Mouse (Mus musculus): Measurements from ENCODE around the gene Dpp4. TPM values are rescaled to one million over a fixed set of nuclear protein-coding genes. Genes with fewer than 3 reads are reported as not detected.

Gene Dpp4
- total RNA-seq (2023) = 50.7 TPM

DNA sequence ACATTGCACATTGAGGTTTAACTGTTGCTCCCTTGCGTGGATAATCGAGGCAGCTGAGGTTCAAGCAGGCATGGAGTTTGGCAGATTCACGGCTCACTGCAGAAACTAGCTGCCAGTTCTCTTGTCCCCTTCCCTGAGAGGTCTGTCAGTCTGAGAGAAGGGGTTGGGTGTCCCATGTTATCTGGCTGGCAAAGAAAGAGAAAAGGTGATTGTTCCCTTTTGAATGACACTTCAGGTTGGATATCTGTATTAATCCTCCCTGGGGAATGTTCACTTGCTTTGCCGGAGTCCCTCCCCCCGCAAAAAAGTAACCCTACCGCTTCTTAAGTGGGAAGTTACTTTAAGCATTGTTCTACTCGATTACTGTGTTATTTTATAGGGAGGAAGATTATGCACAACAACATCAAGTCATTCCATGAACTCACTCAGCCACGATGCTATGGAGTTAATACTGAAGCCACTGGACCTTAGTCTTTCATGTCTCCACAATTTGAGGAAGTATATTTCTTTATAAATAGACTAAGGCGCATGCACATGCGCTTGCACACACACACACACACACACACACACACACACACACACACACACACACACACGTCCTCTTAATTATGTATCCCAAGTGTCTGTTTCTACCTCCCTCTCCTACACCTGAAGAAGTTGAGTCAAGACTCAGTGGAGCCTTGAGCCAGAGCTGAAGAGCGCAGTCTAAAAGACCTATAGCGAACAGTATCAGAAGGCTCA lies at the start of gene Dpp4:
Dpp4 (minus strand) TSS at position 151 of the 741 bp plus-strand sequence.

Other genes starting within 250 kb of the Dpp4 start
- gene Gcg, start 71.4 kb upstream of the Dpp4 start, total RNA-seq (2023) = not detected
- 1.6 TPM for gene Fap, start 161.8 kb upstream of the Dpp4 start, total RNA-seq (2023)
- 21.5 TPM for gene Ifih1, start 234.0 kb upstream of the Dpp4 start, total RNA-seq (2023)